Mouse (Mus musculus) frontal cortex, adult (tissue): Measurements from ENCODE around the gene Apol8.

Experiments used
- ATAC-seq: cut with Nextera tagmentation; 2 replicates; pipeline ENCODE4 v1.9.2; 2017; ENCODE audit warnings: mild to moderate bottlenecking, moderate library complexity, mixed read lengths; ENCODE audit not compliant: low TSS enrichment

Gene Apol8

GRCm38 (mm10) chr15:77788356-77788755 lies 31.6 kb upstream of the Apol8 start:
- no peak for ATAC-seq

GRCm38 (mm10) chr15:77785807-77786206 lies 29.0 kb upstream of the Apol8 start:
- no peak for ATAC-seq

DNA sequence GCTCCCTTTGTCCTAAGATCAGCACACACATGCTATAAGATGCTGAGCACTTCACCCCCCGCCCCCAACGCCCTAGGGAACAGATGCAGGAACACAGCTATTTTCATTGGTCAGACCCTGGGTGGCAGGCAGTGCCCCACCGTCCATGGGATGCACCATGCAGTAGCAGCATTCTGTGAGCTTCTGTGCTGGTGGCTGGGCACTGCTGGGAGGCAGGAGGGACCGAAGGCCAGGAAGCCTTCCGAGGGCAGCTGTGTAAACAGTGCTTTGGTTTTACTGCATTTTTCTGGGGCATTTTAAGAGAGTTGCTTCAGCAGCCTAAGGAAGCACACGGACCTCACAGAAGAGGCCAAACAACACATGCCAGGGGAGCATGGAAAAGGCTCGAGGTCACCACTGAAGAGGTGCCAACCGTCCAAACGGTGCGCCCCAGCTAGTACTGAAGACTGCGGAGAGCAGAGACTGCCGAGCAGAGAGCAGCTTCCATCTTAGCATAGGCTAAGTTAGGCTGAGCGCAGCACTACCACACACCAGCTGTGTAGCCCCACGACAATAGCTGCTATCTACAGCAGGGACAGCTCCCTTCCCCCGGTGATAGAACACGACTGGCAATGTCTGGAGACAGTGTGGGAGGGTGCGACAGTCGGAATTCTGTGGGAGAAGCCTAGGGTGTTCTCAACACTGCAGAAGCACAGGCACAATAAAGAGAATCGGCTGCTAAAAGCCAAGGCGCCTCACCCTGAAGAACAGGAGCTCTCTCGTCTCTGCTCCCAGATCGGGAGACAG lies 27.4 kb upstream of the Apol8 start:
- peak; percentile 93 for ATAC-seq

DNA sequence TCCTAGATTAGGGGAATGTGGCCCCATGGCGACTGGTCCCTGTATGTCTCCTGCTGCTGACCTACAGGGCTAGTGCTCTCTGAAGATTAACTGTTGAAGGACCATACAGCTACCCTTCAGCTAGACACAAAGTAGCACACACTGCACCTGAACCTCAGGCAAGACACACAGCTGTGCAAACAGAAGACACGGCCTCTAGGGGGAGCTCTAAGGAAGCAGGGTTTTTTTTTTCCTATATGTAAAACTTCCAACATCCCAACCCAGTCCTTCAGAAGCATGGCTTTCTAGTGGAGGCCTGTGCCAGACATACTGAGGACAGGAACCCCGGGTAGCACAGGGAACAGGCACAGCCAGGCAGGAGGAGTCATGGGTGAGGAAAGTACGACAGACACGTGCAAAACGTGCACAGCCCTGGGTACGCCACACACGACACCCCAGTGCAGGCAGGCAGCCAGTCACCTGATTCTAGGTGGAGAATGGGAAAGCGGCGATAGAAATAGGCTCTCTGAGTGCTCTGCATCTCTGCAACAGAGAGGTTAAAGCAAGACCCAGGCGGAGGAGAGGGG lies 25.7 kb upstream of the Apol8 start:
- no peak for ATAC-seq

GRCm38 (mm10) chr15:77775186-77775963 lies 18.6 kb upstream of the Apol8 start:
- peak; percentile 64 for ATAC-seq

DNA sequence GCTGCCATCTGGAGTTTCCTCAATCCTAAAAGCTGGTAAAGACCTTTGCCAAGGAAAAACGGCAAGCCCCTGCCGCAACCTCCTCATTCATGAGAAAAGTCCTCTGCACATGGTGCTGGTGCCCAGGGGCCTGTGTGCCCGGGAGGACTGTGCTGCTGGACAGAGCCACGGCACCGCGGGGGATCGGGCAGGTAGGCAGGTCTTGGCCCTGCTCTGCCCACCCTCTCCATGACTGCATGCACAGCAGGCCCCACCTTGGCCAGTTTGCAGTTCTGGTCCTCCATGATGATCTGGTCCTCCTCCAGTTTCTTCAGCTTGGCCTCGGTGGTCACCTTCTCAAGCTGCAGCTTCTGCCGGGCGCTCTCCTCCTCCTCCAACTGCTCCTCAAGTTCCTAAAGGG lies 17.5 kb upstream of the Apol8 start:
- ATAC-seq, result no peak

DNA sequence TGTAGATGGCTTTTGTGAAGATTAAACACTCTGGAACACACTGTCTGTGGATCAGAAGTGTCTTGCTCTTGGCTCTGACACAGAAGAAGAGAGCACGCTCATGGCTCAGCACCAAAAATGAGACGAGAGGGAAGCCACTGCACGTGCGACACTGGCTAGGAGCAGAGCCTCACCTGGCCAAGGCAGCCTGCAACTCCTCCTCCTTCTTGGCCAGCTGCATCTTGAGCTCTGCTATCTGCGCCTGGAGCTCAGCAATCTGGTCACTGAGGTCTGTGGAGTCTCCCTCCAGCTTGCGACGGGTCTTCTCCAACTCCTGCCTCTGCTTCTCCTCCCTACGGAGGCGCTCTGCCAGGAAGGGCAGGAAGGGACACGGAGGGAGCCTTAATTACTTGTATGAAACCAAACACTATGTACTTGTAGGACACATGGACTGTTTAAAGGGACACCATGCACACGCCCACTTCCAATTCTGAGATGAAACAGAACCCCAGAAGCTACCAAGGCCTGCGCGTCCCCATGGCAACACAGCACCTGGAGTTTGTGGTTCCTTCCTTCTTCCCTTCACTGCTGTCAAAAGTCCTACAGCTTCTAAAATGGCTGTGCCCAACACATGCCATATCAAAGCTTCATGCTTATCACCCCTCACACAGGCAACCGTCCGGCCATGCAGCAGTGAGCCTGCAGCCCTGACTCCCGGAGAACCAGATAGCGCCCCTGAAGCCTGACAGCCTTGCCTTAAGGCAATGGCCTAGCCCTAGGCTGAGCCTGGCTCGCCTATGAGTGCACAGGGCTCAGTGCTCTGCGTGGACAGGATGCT lies 16.5 kb upstream of the Apol8 start:
- no peak for ATAC-seq

DNA sequence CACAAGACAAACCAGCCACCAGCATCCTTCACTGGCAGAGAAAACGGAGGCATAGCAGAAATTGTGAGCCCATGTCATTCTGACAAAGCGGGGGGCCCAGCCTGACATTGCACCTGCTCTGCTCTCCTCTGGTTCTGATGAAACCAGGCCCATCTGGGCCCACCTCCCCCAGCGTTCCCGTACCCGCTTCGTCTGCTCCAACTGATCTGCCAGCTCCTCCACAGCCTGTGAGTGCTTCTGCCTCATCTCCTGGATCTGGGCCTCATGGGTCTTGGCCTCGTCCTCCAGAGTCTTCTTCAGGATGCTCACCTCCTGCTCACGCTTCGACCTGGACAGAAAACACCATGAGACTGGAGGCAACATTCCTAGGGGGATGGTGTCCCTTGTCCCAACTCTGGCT lies 14.1 kb upstream of the Apol8 start:
- no peak for ATAC-seq

DNA sequence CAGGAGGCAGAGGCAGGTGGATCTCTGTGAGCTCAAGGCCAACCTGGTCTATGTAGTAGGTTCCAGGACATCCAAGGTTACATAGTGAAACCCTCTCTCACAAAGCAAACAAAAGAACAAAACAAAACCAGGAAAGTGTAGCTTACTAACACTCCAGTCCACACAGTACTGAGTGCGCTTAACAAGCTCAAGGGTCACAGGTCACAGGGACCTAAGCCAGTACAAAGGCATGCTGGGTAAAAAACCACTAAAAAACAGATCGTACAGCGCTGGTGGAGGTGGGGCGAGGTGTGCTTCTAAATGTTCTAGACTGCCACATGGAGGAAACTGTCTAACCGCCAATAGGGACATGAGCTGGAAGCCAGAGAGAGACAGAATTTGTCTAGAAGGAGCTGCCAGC lies 13.5 kb upstream of the Apol8 start:
- ATAC-seq, result peak; percentile 43; the same call in 1 of the 2 replicates

DNA sequence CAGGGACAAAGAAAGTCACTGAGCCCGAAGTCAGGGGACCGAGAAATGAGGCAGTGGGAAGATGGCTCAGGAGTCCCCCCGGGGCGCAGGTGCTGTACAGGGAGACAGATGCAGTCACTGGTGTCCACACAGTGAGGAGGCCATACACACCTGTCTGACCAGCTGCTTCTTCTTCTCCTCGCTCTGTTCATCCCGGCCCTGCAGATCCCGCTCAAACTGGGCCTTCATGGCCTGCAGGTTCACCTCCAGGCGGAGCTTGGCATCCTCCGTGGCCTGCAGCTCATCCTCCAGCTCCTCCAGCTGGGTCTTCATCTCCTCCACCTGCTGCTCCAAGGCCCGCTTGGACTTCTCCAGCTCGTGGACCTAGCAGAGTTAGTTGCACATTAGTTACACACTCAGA lies 10.2 kb upstream of the Apol8 start:
- ATAC-seq, result no peak

DNA sequence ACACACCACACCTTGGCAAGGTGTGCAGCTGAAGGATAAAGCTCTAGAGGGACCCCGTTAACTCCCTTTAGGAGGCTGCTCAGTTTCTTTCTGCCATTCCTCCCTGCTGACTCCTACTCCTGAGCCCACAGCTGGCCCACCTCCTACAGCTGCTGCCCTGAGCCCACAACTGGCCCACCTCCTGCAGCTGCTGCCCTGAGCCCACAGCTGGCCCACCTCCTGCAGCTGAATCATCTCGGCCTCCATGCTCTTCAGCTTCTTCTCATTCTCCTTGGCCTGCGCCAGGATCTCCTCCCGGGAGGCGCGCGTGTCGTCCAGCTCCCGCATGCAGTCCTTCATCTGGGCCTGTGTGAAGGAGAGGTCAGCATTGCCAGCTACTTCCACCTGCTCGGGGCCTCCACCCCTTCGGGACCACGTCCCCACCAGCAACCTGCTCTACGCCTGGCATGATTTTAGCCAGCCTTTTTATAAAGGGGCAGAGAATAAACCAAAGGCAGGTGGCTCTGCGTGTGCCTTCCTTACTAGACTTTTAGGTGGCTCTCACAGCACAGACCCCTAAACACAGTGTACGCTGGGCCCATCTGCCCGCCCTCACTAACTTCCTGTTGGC lies 8.8 kb upstream of the Apol8 start:
- no peak for ATAC-seq

DNA sequence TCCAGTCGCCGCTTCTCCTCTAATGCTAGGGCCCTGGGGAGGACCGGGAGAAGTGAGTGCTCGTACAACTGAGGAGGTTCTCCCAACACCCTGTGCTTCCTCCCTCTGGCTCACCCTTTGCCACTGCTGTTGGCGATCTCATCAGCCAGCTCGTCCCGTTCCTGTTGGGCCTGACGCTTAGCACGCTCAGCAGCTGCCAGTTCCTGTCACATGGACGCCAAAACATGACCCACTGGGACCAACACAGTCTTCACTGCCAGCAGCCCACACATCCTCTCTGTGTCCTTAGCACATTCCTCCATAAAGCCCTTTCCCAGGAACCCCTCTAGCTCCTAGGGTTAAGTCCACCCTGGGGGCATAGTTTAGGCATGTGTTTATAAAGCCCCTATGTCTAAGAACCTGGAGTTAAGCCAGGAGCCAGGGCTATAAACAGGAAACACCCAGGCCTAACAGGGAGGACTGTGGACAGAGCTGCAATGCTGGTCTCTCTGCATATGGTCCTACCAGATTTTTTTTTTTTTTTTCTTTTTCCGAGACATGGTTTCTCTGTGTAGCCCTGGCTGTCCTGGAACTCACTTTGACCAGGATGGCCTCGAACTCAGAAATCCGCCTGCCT lies 7.7 kb upstream of the Apol8 start:
- ATAC-seq, result no peak

GRCm38 (mm10) chr15:77763702-77764101 lies 6.9 kb upstream of the Apol8 start:
- ATAC-seq, result no peak

- no peak for ATAC-seq
Observed at GRCm38 (mm10) chr15:77763050-77763449, 6.2 kb upstream of the Apol8 start.

DNA sequence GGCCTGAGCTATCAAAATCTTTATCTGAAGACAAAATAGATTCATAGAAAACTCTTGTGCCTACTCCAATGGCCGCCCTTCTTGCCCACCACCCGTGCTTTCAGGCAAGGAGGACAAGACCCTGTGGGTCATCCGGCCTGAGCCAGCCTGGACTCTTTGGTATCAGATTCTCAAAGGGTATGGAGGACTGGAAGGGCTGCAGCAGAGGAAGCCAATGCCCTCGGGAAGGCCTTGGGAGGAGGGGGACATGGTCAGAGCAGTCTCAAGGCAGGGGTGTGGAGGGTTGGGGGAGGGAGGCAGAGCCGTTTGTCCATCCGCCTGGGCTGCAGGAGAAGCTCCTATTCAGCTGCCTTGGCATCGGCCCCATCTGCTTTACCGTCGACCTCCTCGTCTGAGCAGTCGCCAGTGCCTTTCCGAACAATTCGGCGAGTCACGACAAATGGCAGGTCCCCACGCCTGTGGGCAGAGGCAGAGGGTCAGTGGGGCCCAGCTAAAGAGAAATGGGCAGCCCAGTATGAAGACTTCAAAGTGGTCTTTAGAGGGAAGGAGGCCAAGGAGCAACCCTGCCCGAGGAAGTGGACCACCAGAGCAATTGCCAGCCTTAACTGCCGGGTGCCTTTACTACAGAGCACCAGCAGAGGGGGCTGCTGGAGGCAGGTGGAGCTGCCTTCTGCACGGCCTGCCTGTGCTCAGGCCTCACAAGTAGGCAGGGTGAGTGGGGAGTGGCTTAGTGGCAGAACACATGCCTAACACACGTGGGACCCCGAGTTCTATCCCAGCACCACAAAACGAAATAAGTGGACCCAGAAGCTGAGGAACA lies 5.0 kb upstream of the Apol8 start:
- peak; percentile 54 for ATAC-seq

DNA sequence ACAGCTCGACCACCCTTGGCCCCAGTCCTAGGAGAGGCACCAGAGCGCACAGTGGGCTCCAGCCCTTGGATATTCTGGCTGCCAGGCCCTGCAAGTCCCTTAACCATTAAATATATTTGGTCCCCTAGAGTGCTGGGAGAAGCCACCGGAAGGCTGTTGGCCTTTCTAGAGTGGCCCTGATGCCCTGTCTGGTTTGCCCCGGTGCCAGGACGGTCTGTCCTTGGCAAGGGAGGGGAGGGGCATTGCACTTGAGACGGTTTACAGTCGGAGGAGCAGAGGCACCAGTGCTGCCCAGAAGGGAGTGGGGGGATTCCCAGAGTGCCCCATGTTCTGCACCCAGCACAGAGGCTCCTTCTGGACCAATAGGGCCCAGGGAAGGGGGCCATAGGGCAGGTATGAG lies 4.3 kb upstream of the Apol8 start:
- no peak for ATAC-seq

GRCm38 (mm10) chr15:77760037-77760436 lies 3.2 kb upstream of the Apol8 start:
- peak; percentile 22; the same call in 1 of the 2 replicates for ATAC-seq

DNA sequence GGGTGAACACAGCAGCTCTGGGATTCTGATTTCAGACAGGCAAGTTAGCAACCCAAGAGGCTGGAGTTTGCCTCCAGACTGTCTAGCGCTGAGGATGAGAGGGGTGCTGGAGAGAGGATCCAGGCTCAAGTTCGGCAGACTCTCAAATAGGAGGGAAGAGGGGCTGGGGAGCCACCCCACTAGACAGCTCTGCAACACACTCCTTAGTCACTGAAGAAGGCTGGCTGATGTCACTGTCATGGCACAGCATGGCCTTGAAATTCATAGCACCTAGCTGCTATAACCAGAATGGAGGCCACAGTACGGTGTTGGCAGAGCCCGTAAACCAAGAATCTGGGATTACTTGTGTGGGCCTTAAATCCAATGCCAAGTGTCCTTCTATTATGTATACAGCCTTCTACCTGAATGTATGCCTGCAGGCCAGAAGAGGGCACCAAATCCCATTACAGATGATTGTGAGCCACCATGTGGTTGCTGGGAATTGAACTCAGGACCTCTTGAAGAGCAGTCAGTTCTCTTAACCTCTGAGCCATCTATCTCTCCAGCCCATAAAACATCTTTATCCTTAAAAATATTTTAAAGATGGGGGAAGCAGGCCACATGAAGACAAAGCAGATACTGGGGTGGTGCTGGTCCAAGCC lies 903 bp upstream of the Apol8 start:
- no peak for ATAC-seq

DNA sequence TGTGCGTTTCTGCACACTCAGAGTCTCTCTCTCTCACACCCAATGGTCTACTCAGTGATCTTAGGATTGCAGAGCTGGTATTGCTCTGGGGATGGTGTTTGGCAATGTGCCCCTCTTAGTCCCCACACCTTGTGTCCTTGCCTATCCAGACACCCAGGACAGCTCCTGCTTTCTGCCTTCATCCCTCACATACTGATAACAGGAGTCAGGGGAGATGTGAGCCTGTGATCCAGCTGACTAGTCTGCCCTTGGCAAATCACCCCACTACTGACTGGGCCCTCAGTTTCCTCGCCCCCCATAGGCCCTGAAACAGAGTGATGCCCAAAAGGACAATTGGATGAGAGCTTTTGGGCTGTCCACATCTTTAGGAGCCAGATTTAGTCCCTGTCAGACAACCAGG lies 722 bp downstream of the Apol8 start:
- no peak for ATAC-seq

DNA sequence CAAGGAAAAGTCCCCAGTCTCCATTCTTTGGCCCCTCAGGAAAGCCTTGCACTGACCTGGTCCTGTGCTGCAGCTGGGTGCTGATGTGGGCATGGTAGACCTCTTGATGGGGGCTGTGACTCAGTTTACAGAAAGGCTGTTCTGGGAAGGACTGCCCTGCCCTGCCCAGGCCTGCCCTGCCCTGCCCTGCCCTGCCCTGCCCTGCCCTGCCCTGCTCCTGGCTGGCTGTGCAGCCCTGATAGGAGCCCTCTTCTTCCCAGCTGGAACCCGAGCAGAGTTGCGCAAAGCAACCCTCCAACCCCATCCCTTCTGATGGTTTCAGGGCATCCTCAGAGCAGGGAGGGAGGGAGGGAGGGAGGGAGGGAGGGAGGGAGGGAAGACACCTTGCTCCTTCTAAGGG lies 1.7 kb downstream of the Apol8 start:
- ATAC-seq, result no peak
